Mouse (Mus musculus) neural tube, embryonic 12.5 days (tissue): ENCODE measurements around the gene Carmil1. TPM values are rescaled to one million over a fixed set of nuclear protein-coding genes. Genes with fewer than 3 reads are reported as not detected.

Experiments
- ATAC-seq: fragments of 200-750 bp; cut with Nextera tagmentation; 2 replicates; pipeline ENCODE4 v1.8.0; 2017; ENCODE audit warnings: low read depth, mild to moderate bottlenecking, moderate TSS enrichment, moderate library complexity; ENCODE audit not compliant: low FRiP score
- H3K27ac ChIP-seq: fragments of 300-500 bp; sonication (generic); 2 replicates; pipeline ENCODE4 v1.5.1; 2016
- H3K27me3 ChIP-seq: fragments of 300-500 bp; sonication (generic); replicated peaks from 2 replicates; pipeline ENCODE4 v1.6.1; 2016; ENCODE audit warnings: mild to moderate bottlenecking
- H3K36me3 ChIP-seq: fragments of 300-500 bp; sonication (generic); 2 replicates; pipeline ENCODE4 v1.6.1; 2016; ENCODE audit warnings: mild to moderate bottlenecking
- H3K4me1 ChIP-seq: fragments of 300-500 bp; sonication (generic); 2 replicates; pipeline ENCODE4 v1.6.1; 2016
- H3K4me2 ChIP-seq: fragments of 300-500 bp; sonication (generic); replicated peaks from 2 replicates; pipeline ENCODE4 v1.6.1; 2016; ENCODE audit warnings: mild to moderate bottlenecking
- H3K4me3 ChIP-seq: fragments of 300-500 bp; sonication (generic); 2 replicates; pipeline ENCODE4 v1.5.1; 2016
- H3K9ac ChIP-seq: fragments of 300-500 bp; sonication (generic); 2 replicates; pipeline ENCODE4 v1.6.1; 2016; ENCODE audit warnings: mild to moderate bottlenecking
- H3K9me3 ChIP-seq: fragments of 300-500 bp; sonication (generic); 2 replicates; pipeline ENCODE4 v1.6.1; 2016; ENCODE audit warnings: mild to moderate bottlenecking
- WGBS: fragments of 180-500 bp; shearing (Covaris S2); methylation state at CpG from one replicate; pipeline ENCODE4 v1.1.7; 2016; 5-methylcytosine and 5-hydroxymethylcytosine counted together
- polyA plus RNA-seq: library from polyadenylated mRNA; unstranded; fragments of >200 nt; fragmentation: Nextera tagmentation; extraction: Ambion mirVana; gene quantifications from 2 replicates; pipeline ENCODE4 v1.2.1, GENCODE M21; 2016

Carmil1 gene
- polyA plus RNA-seq, 1 experiment from 2014 or later = 19.5 TPM

DNA sequence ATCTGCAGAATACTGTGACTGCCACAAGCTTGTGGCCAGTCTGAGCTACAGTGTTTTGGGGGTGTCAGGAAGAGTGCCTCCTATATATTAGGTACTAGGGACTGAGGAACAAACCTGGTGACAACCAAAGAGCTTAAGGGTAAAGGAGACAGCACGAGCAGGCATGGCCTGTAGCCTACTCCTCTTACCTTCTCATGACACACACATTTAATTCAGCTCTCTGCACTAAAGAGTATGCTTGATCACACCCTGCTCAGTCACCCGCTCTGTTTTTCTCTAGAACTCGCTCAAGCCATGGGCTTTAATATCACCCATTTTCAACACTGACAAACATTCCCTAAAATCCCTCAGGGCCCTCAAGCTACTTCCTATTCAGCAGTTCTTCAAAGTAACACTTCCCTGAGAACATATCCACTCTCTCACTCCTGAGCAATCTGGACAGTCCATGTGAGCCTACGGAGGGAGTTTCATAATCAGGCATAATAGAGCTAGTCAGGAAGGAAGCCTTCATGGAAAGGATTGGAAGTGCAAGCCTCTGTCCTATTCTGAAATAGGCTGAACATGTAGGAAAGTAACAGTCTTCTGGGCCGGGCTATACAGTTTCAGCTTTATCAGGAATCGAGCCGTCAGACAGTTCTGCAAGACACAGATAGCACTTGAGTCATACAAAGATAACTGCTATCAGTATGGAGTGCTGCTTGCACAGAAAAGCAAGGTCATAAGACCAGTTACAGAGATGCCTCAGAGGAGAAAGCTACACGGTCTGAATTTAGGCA, 121.2 kb downstream of the Carmil1 start:
- H3K4me1 ChIP-seq = no peaks in the 10 kb centered on the region
- no peak for ATAC-seq
- no peak overlapping the region for H3K27ac ChIP-seq
- H3K9me3 ChIP-seq = no peaks in the 10 kb centered on the region
- H3K4me3 ChIP-seq = no peak overlapping the region
- no peak overlapping the region for H3K9ac ChIP-seq
- no peak overlapping the region for H3K4me2 ChIP-seq
- no peaks in the 10 kb centered on the region for H3K27me3 ChIP-seq
- H3K36me3 ChIP-seq = no peaks in the 10 kb centered on the region
- 90% methylated on average over 8 of the region's 8 CpGs for WGBS

DNA sequence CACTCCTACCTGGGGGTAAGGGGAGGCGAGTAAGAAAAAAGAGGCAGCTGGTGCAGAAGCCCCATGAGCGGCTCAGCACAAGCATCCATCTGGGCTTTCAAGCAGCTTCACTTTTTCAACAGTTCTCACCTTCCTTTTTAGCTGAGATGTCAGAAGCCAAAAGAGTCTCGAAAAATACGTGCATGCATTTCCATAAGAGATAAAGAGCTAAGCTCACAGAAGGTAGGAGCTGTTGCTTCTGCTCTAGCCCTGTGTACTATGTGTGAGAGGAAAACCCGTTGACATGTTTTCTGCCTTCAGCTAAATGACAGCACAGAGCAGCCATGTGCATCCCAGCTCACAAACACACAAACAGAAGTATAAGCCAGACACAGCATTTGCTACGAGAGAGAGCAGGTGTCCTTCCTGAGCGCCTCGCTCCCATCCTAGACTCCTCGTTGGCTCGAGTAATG, 123.0 kb downstream of the Carmil1 start:
- 88% methylated on average over 10 of the region's 10 CpGs for WGBS

DNA sequence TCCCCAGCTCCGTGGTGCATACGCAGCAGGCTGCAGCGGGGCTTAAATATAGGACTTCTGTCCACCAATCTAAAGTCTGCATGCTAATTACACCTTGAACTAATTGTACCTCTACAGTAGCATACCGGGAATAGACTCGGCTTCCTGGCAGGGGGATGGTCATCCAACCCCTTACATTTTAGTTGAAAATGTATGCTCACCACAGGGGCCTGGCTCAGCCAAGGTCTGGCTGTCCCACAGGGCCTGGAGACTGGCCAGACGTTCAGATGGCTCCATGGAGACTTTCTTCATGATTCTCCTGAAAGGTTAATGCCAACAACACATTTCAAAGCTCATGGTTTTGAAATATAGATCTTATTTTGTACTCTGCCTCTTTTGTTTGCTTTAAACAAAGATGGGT, 125.4 kb downstream of the Carmil1 start:
- H3K36me3 ChIP-seq = no peaks in the 10 kb centered on the region
- H3K4me1 ChIP-seq = peaks cover 13% of the 10 kb centered on the region
- H3K4me3 ChIP-seq = no peak overlapping the region
- no peak for ATAC-seq
- no peak overlapping the region for H3K9ac ChIP-seq
- no peaks in the 10 kb centered on the region for H3K27me3 ChIP-seq
- H3K9me3 ChIP-seq = no peaks in the 10 kb centered on the region
- 52% methylated on average over 6 of the region's 6 CpGs for WGBS
- no peak overlapping the region for H3K27ac ChIP-seq
- H3K4me2 ChIP-seq = no peak overlapping the region

More for the DNA sequence above, 123.0 kb downstream of the Carmil1 start:
- Histone ChIP-seq H3K27ac (no peak overlapping the region), H3K4me3 (no peak overlapping the region), H3K4me1 (no peaks in the 10 kb centered on the region), H3K27me3 (no peaks in the 10 kb centered on the region), H3K9me3 (no peaks in the 10 kb centered on the region), H3K36me3 (no peaks in the 10 kb centered on the region), H3K9ac (no peak overlapping the region), H3K4me2 (no peak overlapping the region)
- ATAC-seq = no peak

DNA sequence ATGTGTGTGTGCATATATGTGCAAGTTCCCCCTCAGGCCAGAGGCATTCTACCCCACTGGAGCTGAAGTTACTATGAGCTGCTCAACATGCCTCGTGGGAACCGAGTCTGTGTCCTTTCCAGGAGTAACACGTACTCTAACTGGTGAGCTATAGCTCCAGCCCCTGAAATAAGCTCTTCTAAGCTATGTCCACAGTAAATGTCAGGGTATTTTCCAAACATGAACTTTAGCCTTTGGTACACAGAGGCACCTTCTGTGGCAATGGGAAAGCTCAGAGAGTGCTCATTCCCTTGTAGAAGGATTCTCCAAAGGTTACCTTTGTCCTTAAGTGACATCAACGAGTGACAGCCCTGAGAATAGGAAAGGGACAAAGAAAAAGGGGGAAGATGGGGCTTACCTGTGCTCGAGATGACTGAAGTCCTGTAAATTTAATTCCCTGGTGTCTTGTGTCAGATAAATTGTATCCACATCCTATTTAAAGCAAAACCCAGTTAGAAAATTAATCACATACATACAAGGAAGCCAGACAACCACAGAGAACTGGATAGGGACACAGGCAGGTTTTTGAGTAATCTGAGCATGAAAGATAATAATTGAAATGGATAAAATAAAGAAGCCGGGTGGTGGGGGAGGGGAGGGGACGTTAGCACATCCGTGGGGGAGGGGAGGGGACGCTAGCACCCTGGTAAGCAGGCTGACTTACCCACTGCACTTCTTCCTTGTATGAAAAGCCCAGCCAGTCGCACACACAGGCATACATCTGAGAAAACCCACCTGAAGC, 126.1 kb downstream of the Carmil1 start:
- no peak for ATAC-seq
- Histone ChIP-seq H3K4me1 (peaks cover 13% of the 10 kb centered on the region), H3K36me3 (no peaks in the 10 kb centered on the region), H3K4me2 (no peak overlapping the region), H3K9me3 (no peaks in the 10 kb centered on the region), H3K27ac (no peak overlapping the region), H3K9ac (no peak overlapping the region), H3K27me3 (no peaks in the 10 kb centered on the region), H3K4me3 (no peak overlapping the region)
- 59% methylated on average over 10 of the region's 10 CpGs for WGBS

DNA sequence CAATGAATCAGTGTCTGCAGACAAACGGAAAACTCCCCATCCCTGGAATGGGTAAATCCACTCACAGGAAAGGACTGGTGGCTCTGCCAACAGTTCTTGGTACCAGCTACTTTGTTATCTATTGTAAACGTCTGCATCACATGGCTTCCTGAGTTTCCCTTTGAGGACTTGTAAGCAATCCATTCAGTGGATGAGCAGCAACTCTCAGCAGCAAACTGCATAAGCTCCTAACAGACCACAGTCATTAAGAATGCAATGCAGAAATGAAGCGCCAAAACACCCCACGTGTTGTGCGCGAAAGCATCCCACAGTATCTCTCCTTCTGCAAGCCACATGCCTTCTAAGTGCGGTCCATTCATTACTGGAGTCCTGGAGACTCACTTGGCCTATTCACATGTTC, 128.0 kb downstream of the Carmil1 start:
- Histone ChIP-seq H3K36me3 (no peaks in the 10 kb centered on the region), H3K4me3 (no peak overlapping the region), H3K9ac (no peak overlapping the region), H3K27ac (no peak overlapping the region), H3K4me2 (no peak overlapping the region), H3K4me1 (peaks cover 13% of the 10 kb centered on the region), H3K27me3 (no peaks in the 10 kb centered on the region), H3K9me3 (no peaks in the 10 kb centered on the region)
- no peak for ATAC-seq
- WGBS = 74% methylated on average over 7 of the region's 7 CpGs

DNA sequence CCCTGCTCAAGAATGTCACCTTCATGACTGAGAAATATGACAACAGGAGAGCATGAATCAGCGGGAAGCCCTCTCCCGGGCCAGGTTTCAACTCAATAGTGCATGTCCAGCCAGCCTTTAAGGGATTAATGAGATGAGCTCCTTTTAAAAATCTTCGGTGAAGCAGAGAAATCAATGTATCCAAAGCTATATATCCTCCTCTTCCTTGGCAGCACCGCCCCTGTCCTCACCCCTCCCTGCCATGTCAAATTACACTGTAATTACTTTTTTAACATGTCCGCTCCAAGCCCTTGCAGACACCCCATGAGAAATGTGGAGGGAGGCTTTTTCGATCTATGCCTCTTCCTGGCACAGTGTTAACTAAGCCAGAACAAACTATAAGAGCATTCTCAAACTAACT, 129.3 kb downstream of the Carmil1 start:
- Histone ChIP-seq H3K36me3 (no peaks in the 10 kb centered on the region), H3K27ac (no peak overlapping the region), H3K4me1 (peaks cover 13% of the 10 kb centered on the region), H3K4me3 (no peak overlapping the region), H3K4me2 (no peak overlapping the region), H3K27me3 (no peaks in the 10 kb centered on the region), H3K9me3 (no peaks in the 10 kb centered on the region), H3K9ac (no peak overlapping the region)
- 30% methylated on average over 6 of the region's 6 CpGs for WGBS
- peak; percentile 66; the same call in 1 of the 2 replicates for ATAC-seq

DNA sequence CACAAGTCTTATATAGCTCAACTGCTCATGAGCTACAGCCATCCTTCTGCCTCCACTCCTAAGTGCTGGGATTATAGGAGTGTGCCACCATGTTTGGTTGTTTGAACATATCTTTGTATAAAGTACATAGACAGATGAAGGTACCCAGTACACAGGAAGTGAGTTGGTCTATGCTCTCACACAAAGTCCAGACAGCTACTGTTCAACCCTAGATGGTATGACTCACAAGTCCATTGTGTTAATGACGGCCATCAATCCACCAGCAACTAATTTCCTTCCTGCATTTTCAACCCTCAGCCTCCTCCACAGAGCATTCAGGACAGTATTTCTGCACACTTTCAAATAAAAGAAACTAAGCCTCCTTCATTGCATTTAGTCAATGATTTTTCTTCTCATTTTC, 132.0 kb downstream of the Carmil1 start:
- WGBS = 78% methylated on average over 1 of the region's 1 CpGs
- no peak for ATAC-seq

DNA sequence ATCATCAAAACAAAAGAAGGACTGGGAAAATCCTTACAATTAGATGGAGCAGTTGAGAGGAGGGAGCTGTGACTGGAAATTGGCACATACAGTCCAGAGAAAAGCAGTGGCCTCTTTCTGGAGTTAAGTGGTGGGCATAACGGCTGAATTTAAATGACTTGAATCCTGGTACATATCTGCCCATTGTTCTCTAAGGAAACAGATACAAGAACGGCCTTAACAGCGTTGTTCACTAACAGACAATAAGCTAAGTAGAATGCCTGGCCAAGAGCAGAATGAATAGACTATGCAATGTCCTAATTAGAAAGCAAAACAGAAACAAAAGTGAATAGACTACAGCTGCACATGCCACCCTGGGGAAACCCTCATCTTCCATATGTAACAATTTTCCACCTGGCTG, 133.6 kb downstream of the Carmil1 start:
- no peaks in the 10 kb centered on the region for H3K27me3 ChIP-seq
- H3K4me2 ChIP-seq = no peak overlapping the region
- no peak for ATAC-seq
- H3K4me3 ChIP-seq = no peak overlapping the region
- no peak overlapping the region for H3K27ac ChIP-seq
- H3K36me3 ChIP-seq = no peaks in the 10 kb centered on the region
- H3K9me3 ChIP-seq = no peaks in the 10 kb centered on the region
- no peak overlapping the region for H3K9ac ChIP-seq
- H3K4me1 ChIP-seq = peaks cover 10% of the 10 kb centered on the region
- 77% methylated on average over 3 of the region's 3 CpGs for WGBS

More for the DNA sequence above, 132.0 kb downstream of the Carmil1 start:
- Histone ChIP-seq H3K27ac (no peak overlapping the region), H3K4me1 (peaks cover 13% of the 10 kb centered on the region), H3K4me3 (no peak overlapping the region), H3K9me3 (no peaks in the 10 kb centered on the region), H3K9ac (no peak overlapping the region), H3K36me3 (no peaks in the 10 kb centered on the region), H3K27me3 (no peaks in the 10 kb centered on the region), H3K4me2 (no peak overlapping the region)

DNA sequence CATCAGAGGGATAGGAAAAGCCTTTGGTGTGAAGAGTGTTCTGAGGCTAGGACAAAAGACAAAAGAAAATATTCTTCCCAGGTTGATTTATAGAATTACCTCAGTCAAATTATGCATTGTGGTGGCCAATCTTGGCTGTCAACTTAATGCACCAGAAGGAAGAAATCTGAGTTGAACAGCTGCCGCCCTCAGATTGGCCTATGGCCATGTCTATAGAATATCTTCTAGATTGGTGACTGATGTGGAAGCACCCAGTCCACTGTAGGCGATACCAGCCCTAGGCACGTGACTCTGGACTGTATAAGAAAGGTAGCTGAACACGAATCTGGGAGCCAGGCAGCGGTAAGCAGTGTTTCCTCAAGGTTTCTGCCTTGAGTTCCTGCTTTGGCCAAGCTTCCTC, 134.1 kb downstream of the Carmil1 start:
- H3K27ac ChIP-seq = no peak overlapping the region
- no peak overlapping the region for H3K4me3 ChIP-seq
- 91% methylated on average over 5 of the region's 5 CpGs for WGBS
- no peak overlapping the region for H3K4me2 ChIP-seq
- H3K36me3 ChIP-seq = no peaks in the 10 kb centered on the region
- H3K4me1 ChIP-seq = peaks cover 5% of the 10 kb centered on the region; the same call in 1 of the 2 replicates
- H3K9me3 ChIP-seq = no peaks in the 10 kb centered on the region
- no peaks in the 10 kb centered on the region for H3K27me3 ChIP-seq
- no peak overlapping the region for H3K9ac ChIP-seq
- no peak for ATAC-seq

DNA sequence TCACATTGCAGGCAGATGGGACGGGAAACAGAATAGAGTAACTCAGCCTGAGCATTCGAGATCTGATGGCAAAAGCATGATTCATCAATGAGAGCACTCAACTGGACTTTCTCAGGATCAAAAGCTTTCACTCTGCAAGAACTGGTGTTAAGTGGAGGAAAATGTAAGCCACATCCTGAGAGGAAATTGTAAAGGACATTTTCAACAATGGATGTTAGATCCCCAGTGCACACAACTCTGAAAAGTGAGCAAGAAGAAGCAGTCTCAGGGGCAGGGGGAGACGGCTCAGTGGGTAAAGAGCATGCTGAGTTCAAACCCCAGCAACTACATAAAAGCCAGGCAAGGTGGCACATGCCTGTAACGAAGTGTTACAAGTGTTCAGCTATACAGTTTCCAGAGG, 135.7 kb downstream of the Carmil1 start:
- Histone ChIP-seq H3K36me3 (no peaks in the 10 kb centered on the region), H3K4me2 (no peak overlapping the region), H3K4me3 (no peak overlapping the region), H3K4me1 (no peaks in the 10 kb centered on the region), H3K9me3 (no peaks in the 10 kb centered on the region), H3K9ac (no peak overlapping the region), H3K27ac (no peak overlapping the region), H3K27me3 (no peaks in the 10 kb centered on the region)
- ATAC-seq = no peak
- 63% methylated on average over 4 of the region's 4 CpGs for whole genome bisulfite sequencing

DNA sequence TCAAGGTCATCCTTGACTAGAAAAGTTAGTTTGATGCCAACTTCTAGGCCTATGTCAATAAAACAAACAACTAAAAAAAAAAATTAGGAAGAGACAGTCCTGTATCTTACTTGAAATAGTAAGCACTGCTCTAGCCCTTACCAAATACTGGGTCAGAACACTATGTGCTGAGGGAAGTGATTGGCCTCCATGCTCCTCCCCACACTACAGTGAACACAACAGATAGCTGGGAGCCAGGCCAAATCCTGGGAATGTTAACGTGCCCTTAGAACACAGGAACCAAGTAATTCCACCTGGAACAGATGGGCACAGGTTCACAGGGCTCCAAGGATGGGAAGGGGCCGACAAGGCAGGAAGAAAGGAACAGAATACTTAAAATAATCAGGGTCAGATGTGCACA, 136.5 kb downstream of the Carmil1 start:
- Histone ChIP-seq H3K36me3 (no peaks in the 10 kb centered on the region), H3K4me3 (no peak overlapping the region), H3K9ac (no peak overlapping the region), H3K4me1 (no peaks in the 10 kb centered on the region), H3K27me3 (no peaks in the 10 kb centered on the region), H3K9me3 (no peaks in the 10 kb centered on the region), H3K4me2 (no peak overlapping the region), H3K27ac (no peak overlapping the region)
- 76% methylated on average over 2 of the region's 2 CpGs for WGBS
- ATAC-seq = no peak

DNA sequence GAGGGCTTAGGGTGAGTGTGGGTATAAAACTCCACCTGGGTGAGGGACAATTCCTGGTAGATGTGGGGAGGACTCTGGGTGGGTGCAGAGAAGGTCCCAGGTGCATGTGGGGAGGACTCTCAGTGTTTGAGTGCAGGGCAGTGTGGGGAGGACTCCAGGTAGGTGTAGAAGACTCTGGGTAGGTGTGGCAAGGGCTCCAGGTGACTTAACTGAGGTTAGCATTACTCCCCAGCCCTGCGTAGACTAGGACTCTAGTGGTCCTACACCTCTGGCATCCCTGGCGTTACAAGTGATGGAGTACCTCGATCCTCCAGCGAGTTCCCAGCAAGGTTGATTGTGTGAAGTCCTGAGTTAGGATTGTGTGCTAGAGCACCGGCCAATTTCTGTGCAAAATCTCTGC, 143.8 kb downstream of the Carmil1 start:
- ATAC-seq = no peak
- H3K4me3 ChIP-seq = no peak overlapping the region
- H3K4me1 ChIP-seq = peaks cover 11% of the 10 kb centered on the region; the same call in 1 of the 2 replicates
- 92% methylated on average over 5 of the region's 5 CpGs for WGBS
- no peaks in the 10 kb centered on the region for H3K9me3 ChIP-seq
- H3K36me3 ChIP-seq = no peaks in the 10 kb centered on the region
- no peaks in the 10 kb centered on the region for H3K27me3 ChIP-seq
- H3K27ac ChIP-seq = no peak overlapping the region
- no peak overlapping the region for H3K4me2 ChIP-seq
- no peak overlapping the region for H3K9ac ChIP-seq
